Mouse (Mus musculus) ES-Bruce4 (cell line): ENCODE data around the gene Caly.

ENCODE experiments used
- CTCF ChIP-seq: IDR thresholded peaks from one replicate; pipeline ENCODE4 v1.8.1; 2011; ENCODE audit warnings: low read depth, low read length
- EP300 ChIP-seq: IDR thresholded peaks from 2 replicates; pipeline ENCODE4 v1.6.1; 2011; ENCODE audit warnings: low read depth, low read length; ENCODE audit not compliant: insufficient read depth
- POLR2A ChIP-seq: IDR thresholded peaks from one replicate; pipeline ENCODE4 v1.8.1; 2011; ENCODE audit warnings: low read length; ENCODE audit not compliant: insufficient read depth

DNA sequence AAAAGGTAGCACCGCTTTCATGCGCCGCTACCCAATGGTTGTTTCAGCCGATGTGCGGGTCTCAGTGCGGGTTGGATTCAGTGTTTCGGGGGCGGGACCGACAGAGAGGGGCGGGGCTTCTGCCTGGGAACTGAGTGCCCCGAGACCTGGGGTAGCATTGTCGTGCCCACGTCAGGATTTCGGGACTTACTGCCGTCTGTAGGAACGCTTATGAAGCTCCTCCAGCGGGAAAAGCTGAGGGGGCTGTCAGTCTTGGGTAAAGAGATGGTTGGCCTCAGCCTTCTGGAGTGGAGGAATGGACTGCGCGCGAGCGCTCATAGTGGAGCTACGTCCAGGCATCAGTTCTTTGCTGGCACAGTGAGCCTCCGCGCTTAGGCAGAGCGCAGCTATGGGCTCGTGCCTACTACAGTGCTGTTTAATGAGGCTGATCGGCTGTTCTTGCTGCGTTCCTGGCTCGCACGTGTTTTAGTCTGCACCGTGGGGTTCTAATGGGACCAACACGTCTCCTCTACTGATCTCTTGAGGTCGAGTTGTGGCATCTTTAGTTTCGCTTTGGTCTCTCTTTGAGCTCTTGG, 33.1 kb downstream of the Caly start:
- TF ChIP-seq CTCF (no peak), POLR2A (no peak), EP300 (no peak)
